Mouse (Mus musculus): ENCODE measurements around the gene Rad51d.
"Not testable (repeated sequence)": the region's sequence is repeated elsewhere in the genome, so short reads cannot be mapped to it uniquely, and the experiment has no call there.

Gene Rad51d

GRCm38 (mm10) chr11:82832402-82832801 is 58.0 kb downstream of the Rad51d start:
- in situ Hi-C loops (cut with MboI; ENCODE audit: low sequenced_read_pairs), result not testable (repeated sequence)

DNA sequence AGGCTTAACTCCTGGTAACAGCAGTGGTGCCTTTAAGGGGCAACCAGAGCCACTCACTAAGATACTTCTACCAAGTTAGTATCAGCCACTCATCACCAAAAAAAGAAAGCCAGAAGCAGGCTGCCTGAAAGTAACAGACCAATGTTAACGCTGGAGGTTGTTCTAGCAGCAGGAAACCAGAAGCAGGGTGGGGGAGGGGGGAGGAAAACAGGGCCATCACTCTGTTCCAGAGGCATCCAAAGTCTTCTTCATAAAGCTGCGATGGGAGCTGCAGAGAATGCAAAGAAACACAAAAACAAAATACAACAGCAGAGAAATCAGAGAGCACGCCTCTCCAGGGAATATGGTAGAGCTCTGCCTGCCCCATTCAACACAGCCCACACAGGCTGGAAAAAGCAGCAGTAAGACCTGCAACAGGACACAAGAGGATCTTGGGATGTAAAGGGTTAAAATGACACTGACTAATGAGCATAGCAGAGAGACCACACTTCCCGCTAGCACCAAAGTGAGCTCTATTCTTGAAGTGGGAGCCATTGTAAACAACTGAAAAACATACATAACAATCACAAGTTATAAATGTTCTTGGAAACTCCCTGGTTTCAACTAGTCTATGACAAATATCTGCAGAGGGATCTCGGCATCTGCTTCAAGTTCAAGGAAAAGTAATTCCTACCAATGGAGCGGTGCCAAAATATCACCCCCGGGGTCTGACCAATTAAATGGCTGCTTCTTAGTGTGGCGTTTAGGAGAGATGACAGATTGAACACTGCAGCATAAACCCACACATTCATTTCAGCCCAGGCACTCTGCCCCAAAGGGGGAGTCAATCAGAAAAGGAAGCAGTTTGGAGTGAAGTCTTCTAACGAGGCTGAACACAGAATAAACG is 59.2 kb downstream of the Rad51d start:
- in situ Hi-C loops (cut with MboI; ENCODE audit: low sequenced_read_pairs), result no loop called here

DNA sequence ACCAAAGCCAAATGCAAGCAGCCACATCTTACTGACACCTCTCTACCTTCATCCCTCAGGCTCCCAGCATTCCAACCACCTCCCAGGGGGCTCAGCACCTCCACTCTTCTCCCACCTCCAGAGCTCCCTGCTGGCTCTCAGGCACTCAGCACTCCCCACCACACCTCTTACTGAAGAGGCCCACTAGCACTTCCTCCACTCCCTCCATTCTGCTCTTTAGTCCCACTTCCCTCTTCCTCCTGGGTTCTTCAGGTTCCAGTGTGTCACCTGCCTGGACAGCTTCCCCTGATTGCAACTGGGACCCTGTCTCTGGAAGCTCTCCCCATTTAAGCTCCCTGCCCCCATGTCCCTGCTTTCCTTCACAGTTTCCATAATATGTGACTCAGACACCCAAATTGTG is 63.6 kb downstream of the Rad51d start:
- in situ Hi-C loops (cut with MboI; ENCODE audit: low sequenced_read_pairs), result no loop called here
